Mouse (Mus musculus) urinary bladder, adult 2 months (tissue): Measurements from ENCODE around the gene Ipo8. TPM values are rescaled to one million over a fixed set of nuclear protein-coding genes. Genes with fewer than 3 reads are reported as not detected.
A peak's percentile ranks its signal among the peaks of the same experiment; 100 is the strongest.

ENCODE experiments used
- DNase-seq: peaks from one replicate; pipeline ENCODE4 v3.0.0; 2022; ENCODE audit warnings: low spot score
- polyA plus RNA-seq: library from polyadenylated mRNA; depleted of rRNA; stranded (reverse); fragments of >200 nt; gene quantifications from 2 replicates; pipeline ENCODE4 v1.2.3, GENCODE M21; 2012; rRNA removed

The Ipo8 gene
- 19.0 and 22.9 TPM in 2 replicates for polyA plus RNA-seq

DNA sequence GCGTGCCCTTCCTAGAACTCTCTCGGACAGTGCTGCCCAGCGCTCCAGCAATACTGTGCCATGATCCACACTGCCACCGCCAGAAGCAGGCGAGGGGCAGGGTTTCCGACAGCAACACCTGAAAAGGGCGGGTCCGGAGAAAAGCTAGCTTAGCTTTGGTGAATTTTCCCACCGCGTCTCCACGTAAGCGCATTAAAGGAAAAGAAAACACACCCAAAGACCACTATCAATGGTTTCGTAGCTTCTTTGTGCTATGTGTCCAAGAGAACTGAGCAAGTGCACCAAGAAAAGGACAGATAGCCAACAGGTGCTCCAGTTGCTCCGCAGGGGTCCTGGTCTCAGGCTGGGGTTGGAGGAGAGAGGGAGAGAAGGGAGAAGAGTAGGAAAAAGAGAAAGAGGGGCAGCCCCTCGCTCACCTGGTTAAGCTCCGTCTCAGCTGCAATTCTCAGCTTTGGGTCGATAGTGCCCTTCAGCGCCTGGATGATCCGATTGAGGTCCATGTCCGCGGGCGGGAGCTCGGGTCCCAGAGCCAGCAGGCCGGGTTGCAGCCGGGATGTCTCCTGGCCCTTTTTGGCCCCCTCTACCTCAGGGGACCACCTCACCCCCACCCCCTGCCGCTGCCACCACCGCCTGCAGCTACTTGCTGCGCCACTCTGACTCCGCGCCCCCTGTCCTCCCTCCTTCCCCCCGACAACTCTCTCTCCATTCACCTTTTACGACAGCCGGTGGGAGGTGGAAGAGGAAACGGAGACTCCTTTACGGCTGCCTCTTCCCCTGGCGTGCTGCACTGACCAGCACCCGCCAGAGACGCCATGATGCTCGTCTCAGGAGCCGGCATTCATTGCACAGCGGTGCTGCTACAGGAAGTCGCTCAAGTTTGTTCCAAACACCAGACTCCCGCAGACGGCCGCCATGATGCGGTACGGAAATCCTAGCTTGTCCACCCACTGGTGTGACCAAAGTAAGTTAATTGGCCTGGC is at the start of gene Ipo8:
Ipo8 (minus strand) TSS at position 720 of the 980 bp plus-strand sequence.
- peak; percentile 57 for DNase-seq

GRCm38 (mm10) chr6:148873911-148874310 is 42.6 kb upstream of the Ipo8 start:
- no peak for DNase-seq

GRCm38 (mm10) chr6:148845629-148846028 is 14.4 kb upstream of the Ipo8 start:
- no peak for DNase-seq

- no peak for DNase-seq
These were observed 10.5 kb upstream of the Ipo8 start for GRCm38 (mm10) chr6:148841760-148842159.

DNA sequence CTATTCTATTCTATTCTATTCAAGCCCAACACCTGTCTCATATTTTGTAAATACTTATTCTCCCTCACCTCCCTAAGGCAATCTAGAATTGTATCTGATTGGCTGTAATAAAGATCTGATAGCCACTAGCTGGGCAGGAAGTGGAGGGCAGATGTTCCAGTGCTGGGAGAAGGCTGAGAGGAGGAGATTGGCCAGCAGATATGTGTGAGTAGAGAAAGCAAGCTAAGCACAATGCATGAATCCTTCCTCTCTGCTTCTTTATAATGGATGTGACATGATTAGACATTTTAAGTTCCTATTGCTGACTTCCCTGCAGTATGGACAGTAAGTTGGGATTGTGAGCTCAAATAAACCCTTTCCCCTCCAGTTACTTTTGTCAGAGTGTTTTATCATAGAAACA is 7.2 kb upstream of the Ipo8 start:
- DNase-seq = no peak

DNA sequence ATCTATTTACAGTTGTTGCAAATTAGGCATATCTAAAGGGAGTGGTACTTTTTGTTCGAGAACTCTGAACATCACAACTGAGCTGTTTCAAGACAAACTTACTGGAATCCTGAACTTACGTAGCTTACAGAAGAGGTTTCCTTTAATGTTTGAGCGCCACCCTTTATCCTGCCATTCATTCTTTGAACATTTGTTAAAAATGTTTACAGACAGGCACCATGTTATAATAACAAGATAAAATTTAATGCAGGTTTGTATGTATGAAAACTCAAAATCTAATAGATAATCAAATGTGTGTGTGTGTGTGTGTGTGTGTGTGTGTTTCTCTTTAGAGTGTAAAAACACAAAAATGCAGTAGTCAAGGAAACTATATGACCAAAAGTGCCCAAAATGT is 458 bp upstream of the Ipo8 start:
- no peak for DNase-seq

DNA sequence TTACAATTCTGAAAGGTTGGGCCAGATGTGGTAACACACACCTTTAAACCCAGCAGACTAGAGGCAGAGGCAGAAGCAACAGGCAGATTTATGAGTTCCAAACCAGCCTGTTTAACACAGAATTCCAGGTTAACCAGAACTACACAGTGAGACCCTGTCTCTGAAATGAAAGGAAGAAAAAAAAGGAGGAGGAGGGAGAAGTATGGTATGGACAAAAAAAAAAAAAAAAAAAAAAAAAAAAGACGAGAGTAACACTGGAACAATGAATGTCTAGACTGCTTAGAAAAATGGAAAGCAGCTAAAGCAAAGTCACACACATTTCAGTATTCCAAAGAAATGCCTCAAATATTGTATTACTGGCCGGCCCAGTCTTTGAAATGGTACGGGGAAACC is 916 bp downstream of the Ipo8 start:
- no peak for DNase-seq

DNA sequence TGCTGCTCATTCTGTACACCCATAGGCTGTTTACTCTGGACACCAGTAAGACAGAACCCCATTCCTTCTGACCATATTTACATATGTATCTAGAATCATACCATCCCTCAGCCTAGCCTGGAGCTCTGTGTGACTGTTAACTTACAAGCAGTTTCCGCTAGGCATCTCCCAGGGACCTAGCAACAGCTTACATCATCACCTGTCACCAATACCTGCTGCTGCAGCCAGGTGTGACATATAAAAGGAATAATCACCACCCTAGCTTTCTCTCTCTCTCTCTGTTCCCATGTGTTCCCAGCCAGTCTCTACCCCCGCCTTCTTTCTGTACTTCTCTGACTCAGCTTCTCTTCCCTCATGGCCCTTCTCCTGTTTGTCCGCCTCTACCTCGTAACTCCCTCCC is 5.1 kb downstream of the Ipo8 start:
- no peak for DNase-seq

GRCm38 (mm10) chr6:148818624-148819343 is 12.5 kb downstream of the Ipo8 start:
- no peak for DNase-seq

DNA sequence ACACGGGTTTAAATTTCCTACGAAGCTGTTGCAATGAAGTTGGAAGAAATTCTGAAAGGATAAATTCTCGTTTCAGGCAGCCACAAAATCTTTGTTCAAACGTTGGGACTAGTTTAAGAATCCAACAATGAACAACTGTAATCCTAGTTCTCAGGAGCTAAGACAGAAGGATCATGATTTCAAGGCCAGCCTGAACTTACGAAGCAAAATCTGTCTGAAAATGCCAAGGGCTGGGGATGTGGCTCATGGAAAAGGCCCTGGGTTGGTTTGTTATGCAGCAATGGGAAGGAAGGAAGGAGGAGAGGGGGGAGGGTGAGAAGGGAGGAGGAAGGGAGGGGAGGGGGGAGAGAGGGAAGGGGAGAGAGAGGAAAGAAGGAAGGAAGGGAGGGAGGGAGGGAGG is 14.5 kb downstream of the Ipo8 start:
- no peak for DNase-seq

GRCm38 (mm10) chr6:148811117-148811516 is 20.1 kb downstream of the Ipo8 start:
- no peak for DNase-seq

DNA sequence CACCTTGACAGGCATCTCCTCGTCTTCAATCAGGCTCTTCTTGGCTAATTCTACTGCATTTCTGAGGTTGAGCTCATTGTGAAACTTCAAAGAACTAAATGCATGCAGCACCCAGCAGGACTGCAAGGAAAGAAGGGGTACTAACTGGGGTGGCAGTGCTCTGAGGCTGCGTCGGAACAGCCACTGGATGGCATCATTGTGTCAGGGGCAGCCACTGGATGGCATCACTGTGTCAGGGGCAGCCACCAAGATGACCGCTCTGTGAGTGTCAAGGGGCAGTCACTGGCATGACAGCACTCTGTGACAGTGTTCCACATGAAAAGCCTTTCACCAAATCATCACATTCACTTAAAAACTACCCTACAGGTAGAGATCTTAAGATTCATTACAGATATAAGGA is 31.5 kb downstream of the Ipo8 start:
- no peak for DNase-seq

DNA sequence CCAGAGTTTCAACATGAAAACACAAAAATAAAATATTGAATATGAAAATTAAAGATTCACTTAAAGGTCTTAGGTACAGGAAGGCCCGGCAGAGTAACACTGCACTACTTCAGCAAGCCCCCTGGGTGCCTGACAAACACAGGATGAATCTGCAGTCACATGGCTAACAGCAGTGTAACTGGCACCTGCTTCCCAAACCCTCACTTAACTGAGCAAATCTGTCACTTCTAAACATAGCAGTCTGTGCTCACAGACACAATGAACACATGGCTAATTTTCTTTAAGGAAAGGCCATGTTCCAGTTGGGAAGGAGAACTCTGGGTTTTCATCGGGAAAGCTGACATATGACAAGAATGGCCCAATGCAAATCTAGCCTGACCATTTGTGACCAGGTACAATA is 36.1 kb downstream of the Ipo8 start:
- no peak for DNase-seq

DNA sequence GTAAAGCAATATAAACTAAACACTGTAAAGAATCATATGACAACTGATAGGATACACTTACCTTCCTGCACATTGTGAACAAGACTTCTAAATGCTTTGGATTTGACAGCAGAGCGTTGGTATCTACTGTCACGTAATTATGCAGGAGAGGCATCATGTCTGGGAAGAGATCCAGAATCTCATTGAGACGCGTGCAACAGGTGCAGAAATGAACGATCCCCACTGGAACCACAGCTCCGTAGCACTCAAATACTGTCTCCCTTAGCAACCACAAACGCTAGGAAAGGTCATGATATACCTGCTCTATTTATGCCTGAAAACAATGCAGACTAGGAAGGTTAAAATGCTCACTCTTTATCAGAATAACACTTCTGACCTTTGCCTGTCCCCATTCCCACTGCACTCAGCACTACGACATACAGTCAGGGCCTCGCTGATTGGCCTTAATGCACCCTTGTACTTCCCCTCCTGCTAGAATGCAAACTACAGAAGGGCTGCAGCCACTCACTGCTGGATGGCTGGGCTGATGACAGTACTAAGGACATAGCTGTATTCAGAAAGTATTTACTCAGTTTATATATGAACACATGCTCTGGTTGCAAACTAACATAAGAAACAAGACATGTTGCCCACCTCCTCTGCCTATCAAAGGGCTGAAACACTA is 42.1 kb downstream of the Ipo8 start:
- no peak for DNase-seq

DNA sequence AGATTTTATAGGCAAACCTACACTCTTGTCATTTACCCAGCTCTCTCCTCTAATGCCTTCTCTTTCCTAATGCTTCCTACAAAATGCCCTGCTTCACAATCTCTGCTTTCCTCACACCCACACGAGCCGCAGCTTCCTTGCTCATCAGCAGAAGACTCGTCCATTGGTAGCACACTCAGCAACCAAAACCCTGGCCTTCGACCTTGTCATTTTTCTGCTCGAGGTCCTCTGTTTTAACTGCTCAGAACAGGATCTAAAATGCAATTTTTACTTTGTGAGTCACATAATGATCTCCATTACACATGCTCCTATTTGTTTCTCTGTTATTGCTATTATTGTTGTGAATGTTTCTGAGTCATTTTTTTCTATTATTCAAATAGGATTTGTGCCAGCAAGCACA is 45.1 kb downstream of the Ipo8 start:
- no peak for DNase-seq

- DNase-seq = no peak
These were observed 46.8 kb downstream of the Ipo8 start for GRCm38 (mm10) chr6:148784418-148784817.

- DNase-seq = no peak
These were observed 55.0 kb downstream of the Ipo8 start for GRCm38 (mm10) chr6:148776236-148776635.

DNA sequence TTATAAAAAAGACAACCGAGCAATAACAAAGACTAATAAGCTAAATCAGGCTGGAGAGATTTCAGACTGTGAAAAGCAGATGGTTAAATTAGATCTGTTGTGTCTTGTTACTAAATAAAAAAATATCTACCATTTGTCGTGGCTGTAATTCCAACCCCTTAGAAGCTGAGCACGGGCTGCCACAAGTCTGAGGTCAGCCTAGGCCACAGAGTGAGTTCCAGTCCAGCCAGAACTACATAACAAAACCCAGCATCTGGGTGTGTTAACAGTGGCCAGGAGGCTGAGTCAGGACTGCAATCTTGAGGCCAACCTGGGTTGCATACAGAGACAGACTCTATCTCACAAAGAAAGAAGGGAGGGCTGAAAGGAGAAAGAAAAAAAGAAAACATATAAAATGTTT is 59.8 kb downstream of the Ipo8 start:
- no peak for DNase-seq

DNA sequence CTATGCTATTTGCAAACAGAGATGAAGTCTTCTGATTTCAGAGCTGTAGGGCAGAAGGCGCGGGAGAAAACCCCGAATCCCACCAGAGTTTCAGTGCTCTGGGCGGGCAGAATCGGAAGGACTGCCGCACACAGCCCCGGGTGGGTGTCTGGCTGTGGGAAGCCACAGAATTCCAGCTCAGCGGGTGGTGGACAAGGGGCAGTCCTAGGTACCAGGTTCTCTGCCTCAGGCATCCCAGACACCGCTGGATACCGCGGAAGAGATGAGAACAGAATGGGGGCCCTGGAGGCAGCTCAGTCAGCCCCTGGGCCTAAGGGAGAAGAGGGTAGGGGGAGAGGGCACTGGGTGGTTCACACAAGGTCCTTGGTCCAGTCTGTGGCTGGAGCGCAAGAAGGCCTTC is 62.8 kb downstream of the Ipo8 start:
- DNase-seq = no peak

DNA sequence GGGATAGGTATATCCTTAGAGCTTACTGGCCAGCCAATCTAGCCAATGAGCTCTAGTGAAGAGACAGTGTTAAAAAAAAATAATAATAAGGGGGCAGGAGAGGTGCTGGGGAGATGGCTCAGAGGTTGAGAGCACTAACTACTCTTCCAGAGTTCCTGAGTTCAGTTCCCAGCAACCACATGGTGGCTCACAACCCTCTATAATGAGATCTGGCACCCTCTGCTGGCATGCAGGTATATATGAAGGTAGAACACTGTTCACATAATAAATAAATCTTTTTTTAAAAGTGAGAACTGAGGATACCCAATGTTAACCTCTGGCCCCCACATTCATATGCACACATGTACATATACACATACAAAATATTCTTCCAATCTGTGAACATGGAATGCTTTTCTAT is 64.0 kb downstream of the Ipo8 start:
- no peak for DNase-seq

- no peak for DNase-seq
These were observed 69.1 kb downstream of the Ipo8 start for GRCm38 (mm10) chr6:148761967-148762712.

DNA sequence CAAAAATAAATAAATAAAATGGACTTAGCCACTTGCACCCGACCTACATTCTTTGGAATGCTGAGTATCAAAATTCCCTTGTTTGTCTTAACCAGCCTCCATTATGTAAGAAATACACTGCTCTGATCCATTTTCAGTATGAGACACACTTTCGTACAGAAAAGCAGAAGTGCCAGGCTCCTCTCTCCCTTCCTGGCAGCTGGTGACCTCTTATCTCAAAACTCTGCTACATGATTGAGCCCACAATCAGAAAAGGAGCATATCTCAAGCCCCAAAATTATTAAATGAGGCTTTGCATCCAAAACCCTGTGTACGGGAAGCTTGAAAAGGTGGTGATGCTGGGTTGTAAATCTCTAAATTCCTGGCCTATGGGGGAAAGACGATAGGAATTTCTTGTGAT is 69.8 kb downstream of the Ipo8 start:
- DNase-seq = no peak
